Mouse (Mus musculus): ENCODE measurements around the gene Rd3l.
"Not testable (repeated sequence)": the region's sequence is repeated elsewhere in the genome, so short reads cannot be mapped to it uniquely, and the experiment has no call there.

GRCm38 (mm10) chr12:111944065-111944987 is 36.8 kb downstream of the Rd3l start:
- not testable (repeated sequence) for TF ChIP-seq CTCF (IDR thresholded peaks at IDR 0.05; ENCODE audit: borderline replicate concordance, extremely low read depth, insufficient read depth, insufficient read length); POLR2A (IDR thresholded peaks at IDR 0.05; ENCODE audit: borderline replicate concordance, extremely low read depth, insufficient read depth, insufficient read length, poor library complexity, severe bottlenecking)
